Mouse (Mus musculus): ENCODE results near the gene Robo1.
"Not testable (repeated sequence)": the region's sequence is repeated elsewhere in the genome, so short reads cannot be mapped to it uniquely, and the experiment has no call there.

Gene Robo1

DNA sequence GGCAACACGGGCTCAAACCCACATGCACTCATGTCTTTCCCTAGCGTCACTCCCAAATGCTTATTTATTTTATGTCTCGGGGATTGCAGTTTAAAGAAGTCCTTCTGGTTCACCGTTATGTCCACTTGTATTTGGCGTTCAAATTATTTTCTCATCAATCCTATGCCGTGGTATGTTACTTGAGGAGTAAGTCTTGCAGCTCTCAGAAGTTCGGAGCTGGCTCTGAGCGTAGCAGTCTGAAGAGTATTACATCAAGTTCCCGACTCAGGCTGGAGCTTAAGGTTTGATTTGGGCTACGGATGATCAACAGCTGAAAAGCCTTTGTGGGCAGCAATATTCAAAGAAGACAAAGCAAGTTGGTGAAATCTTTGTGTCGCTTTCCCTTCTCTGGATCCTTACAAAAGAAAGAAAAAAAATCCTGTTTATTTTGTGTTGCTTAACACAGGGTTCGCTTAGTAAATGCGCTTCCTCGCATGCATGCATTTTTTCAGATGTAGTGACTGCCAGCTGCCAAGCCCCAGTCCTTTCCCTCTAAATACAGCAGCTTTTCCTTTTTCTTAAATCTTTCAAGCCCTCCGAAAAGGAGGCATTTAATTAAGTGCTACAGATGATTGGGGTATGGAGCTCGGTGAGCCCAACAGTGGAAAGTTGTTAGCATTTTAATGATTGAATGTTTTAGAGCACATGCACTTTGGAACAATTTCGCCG, 136.5 kb downstream of the Robo1 start:
- no peak for DNase-seq (ENCODE audit: low spot score in 2 of 2)

DNA sequence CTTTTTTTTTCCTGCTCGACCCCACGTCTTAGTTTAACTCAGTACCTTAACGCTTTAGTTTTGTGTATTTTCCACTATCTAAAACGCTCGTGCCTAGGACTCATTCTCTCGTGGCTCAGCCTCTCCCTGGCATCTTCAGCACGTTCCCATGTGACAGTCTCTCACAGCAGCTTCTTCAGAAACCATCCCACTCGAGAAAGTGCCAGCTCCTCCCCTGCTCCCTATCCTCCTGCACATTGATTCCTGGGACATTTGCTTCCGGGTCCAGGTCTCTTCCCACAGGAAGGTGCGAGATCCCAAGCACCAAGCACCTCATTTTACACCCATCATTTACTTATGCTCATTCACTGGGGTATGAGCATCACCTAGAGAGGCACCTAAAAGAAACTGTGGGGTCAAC, 150.0 kb downstream of the Robo1 start:
- DNase-seq (ENCODE audit: low spot score in 2 of 2) = no peak

DNA sequence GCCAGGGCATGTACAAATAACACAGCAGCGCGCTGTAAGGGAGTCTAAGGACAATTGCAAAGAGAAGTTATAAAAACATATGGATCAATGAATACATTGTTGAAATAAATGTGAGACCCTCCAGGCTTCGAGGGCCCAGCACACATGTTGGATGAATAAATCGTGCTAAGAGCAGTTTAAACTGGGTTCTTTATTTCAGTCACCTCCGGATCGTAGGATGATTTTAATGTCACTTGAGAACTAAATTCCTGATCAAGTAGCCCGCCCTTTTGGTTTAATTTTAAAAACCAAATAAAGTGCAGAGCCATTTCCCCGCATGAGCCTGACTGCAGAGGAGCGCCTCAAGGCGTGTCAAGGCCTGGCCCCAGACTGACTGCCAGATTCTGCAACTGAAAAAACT, 150.5 kb downstream of the Robo1 start:
- DNase-seq (ENCODE audit: low spot score in 2 of 2) = no peak

DNA sequence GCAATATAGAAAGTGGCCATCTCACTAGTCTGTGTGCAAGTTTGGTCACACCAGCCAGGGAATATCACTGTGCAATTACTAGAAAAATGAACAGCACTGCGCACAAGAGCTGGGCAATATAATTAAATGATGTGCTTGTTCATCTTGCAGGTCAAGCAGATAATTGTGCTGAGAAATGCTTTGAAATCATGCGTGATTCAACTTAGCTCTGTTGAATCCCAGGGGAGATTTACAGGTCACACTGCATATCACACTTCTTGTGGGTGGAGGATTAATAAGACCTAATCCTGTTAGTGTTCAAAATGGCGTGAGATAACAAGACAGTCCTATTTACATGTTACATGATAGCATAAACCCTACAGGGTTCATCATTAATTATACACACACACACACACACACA, 157.6 kb downstream of the Robo1 start:
- no peak for DNase-seq (ENCODE audit: low spot score in 2 of 2)

DNA sequence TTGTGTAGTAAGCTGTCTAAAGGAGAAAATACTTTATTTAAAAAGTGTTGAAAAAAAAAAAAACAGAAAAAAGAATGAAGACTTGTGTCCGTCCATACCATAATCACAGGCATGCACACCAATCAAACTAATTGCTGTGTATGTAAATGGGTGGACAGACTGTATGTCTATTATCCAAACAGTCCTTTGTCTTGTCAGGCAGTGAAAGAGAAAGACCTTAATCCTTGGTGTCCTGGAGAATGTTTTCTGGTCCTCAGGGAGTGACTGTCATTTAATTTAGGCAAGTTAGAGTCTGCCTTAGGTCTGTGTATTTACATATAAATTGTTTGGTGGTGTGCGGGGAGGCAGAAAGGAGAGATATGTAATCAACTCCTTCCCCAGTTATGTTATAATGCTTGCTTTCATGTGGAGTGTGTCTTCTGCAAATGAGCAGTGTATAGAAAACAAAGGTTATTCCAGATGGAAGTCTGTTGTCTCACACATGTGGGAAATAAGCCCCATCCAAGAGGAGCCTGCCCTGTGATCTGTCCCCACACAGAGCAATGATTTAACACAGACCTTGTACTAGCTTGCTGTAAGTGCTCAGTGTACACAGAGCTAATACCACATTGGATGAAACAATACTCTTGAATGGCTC, 162.0 kb downstream of the Robo1 start:
- no peak for DNase-seq (ENCODE audit: low spot score in 2 of 2)

DNA sequence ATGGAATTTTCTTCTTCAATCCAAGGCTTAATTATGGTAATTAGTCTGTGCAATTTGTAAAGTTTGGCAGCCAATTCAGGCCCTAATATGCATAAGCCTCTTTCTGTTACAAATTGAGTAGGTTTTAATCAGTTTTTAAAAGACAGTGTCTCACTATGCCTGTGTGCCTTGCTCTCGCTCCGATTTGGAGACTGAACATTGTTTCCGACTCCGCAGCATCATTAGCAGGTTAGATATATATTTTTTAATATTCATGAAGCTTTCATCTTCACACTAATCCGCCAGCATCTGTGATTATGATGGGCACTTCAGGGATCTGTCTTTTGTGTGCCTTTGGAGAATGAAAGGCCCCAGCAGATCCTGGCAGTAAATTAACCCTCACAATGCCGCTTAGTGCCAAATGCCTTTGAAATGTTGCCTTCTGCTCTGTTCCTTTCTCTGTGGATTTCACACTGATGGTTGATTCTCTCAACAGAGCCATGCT, 202.7 kb downstream of the Robo1 start:
- DNase-seq (ENCODE audit: low spot score in 2 of 2) = no peak

DNA sequence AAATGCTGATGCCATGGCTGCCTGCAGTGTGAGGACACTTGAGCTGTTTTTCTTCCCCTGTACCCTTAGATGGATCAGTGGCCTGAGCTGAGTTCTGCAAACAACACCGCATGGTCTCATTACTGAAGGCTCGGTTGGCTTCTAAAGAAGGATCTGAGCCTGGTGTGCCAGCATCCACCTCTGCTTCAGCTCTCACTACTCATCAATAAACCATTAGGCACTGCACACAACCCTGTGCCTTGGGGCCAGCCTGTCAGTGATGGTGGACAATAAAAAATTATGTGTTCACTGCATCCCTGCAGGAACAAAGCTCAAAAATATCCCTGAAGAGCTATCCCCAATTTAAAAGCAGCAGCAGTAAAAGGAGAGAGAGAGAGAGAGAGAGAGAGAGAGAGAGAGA, 223.2 kb downstream of the Robo1 start:
- DNase-seq (ENCODE audit: low spot score in 2 of 2) = no peak

DNA sequence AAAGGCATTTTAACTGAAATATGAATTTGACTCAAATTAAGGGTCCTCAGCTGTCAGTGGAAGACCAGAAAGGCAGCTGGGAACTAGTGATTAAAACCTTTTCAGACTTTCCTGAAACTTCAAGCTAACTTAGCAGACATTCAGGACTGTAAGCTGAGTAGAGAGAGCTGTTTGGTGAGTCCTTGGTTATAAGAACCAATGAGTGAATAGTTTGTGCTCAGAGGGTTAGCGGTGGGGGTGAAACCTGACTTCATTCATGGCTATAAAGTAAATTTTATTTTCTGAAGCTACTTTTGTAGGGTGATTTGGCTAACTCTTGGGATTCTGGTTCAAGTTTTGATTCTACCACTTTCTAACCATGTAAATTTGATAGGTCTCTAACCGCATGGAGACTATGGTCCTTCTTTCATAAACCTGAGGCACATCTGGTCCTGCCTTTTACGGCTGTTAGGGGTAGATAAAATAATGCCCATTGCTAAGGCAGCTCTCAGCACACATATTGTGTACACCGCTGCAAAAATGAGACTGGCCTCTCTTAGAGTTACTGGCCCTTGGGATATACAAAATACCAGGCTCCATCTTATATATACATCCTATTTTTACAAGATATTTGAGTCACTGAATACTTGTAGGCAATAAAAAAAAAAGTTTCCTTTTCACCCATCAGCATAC, 225.9 kb downstream of the Robo1 start:
- no peak for DNase-seq (ENCODE audit: low spot score in 2 of 2)

DNA sequence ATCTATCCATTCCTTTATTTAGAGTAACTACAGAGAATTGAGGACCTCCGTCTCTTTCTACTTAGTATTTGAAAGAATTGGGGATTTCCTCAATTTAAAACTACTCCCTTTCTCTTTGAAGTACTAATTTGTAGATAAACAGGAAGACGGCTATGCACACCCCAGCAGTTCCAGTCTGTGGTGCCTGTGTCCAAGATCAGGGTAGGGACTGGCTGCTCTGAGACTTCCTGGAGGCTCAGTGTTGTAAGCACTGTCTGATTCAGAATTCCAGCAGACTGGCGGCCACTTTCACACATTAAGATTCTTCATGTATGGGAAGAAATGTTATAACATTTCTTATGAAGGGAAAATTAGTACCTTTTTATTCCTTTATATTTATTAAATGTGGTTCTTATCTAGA, 230.1 kb downstream of the Robo1 start:
- no peak for DNase-seq (ENCODE audit: low spot score in 2 of 2)

DNA sequence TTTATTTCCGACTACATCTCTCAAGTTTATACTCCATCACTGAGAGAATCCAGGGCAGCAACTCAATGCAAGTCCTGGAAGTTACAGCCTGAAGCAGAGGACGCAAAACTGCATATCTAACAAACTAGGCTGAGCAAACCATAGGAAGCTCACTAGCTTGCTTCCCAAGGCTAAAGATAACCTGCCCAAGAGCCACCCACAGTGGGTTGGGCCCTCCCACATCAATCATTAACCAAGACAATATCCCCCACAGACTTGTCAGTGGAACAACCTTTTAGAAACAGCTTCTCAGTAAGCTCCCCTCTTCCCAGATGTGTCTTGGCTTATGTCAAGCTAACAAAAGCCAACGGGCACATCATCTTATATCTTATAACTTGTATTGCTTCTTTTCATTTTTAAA, 235.8 kb downstream of the Robo1 start:
- no peak for DNase-seq (ENCODE audit: low spot score in 2 of 2)

DNA sequence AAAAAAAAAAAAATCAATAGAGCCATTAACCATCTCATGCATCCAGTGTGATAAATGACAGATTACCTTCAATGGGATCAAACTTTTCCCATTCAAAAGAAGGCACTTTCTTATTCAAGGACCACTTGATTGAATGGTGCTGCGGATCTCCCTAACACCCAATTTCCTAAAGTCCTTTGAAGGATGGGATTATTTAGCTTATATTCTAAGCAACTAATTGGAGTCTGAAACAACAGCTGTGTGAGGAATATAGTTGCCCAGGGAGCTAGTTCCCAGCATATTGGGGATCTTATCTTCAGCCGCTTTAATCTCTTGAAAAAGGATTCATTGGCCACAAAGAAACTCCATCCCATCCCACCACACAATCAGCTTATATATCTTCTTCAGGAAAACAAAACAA, 236.8 kb downstream of the Robo1 start:
- no peak for DNase-seq (ENCODE audit: low spot score in 2 of 2)

DNA sequence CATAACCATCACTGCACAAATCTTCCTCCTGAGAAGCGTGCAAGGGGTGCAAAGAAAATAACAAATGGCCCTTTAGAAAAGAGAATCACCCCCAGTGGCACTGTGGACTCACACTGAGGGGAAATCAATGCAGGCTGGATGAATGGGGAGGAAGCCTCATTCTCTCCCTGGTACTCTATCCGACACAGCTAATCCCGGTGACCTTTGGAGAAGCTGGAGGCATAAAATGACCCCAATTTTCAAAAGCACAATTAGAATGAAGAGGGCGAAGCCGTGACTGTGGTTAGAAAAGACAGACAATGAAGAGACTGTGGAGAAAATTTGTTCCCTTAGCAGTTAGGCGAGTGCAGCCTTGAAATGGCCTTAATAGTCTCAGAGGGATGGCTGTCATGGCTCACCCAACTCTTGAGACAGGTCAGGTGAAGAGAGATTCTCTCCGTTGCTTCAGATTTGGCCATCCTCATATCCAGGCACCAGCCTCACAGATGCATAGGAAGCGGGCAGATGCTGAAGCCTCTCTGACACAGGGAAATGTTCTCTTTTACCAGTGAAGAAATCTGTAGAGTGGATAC, 243.7 kb downstream of the Robo1 start:
- DNase-seq (ENCODE audit: low spot score in 2 of 2) = no peak

DNA sequence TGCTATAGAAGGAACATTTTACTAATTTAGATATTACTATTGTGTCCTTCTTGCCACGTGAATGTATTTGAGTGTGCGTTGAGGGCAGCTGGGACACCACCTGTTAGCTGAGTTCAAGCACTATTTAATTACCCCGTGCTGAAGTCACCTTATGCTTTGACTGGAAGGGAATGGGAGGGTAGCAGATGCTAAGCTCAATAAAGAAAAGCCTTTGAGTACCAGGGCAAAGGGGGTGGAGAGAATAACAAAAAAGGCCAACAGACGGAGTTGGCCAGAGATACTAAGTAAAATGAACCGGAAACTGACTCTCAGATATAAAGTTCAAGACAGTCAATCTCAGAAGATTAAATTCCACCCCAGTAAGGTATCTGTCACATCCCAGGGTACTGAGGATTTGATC, 245.6 kb downstream of the Robo1 start:
- no peak for DNase-seq (ENCODE audit: low spot score in 2 of 2)

DNA sequence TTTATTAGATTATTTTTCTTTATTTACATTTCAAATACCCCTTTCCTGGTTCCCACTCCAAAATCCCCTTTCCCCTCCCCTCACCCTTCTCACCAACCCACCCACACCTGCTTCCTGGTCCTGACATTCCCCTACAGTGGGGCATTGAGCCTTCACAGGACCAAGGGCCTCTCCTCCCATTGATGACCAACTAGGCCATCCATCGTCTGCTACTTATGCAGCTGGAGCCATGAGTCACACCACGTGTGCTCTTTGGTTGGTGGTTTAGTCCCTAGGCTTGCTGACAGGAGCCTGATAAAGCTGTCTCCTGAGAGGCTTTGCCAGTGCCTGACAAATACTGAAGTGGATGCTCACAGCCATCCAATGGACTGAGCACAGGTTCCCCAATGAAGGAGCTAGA, 254.0 kb downstream of the Robo1 start:
- DNase-seq (ENCODE audit: low spot score in 2 of 2) = not testable (repeated sequence)

DNA sequence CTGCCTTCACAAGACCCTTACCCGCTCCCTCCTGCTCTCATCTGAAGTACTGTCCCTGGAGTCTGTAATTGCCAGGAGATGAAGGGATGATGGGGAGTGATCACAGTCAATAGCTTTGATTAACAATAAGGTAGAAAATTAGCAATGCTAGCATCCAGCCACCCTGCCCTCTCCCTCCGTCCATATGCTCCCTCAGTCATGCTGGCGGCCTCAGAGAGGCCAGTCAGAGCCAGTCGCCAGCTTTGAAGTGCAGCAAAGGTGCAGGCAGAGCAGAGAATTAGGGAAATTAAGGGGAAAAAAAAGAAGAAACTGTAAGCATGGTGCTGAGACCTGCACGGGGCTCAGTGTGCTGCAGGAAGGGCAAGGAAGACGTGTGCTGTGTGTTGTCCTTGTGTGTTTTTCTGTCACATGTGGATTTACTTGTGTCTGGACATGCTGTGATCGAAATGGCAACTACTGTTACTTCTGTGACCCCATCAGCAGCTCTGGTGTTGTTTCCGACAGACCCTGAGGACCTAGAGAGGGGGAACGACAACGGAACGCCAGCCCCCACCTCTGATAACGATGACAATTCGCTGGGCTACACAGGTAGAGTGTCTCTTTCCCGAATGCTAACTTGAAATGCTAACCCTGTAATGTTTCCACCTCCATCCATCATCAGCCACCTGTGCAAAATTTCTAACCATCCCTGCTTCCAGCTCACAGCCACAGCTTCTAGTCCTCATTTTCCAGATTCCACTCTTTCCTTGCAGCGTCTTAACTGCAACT, 255.3 kb downstream of the Robo1 start:
- no peak for DNase-seq (ENCODE audit: low spot score in 2 of 2)

DNA sequence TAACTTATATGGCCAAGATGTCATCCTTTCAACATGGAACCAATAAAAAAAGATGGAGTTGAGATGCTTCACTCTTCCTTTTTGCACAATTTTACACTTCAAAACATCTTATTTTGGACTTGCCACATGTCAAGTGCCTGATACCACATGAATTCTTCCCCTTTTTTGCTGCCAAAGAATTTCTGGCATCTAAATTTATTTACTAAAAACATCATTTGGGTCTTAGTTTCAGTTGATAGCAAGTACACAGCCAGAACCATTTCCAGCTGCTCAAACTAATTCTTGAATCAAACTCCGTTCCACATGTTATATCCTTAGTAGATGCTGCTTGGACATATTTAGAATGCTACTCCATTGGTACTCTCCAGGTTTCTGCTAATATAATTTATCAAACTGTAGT, 267.1 kb downstream of the Robo1 start:
- DNase-seq (ENCODE audit: low spot score in 2 of 2) = no peak

DNA sequence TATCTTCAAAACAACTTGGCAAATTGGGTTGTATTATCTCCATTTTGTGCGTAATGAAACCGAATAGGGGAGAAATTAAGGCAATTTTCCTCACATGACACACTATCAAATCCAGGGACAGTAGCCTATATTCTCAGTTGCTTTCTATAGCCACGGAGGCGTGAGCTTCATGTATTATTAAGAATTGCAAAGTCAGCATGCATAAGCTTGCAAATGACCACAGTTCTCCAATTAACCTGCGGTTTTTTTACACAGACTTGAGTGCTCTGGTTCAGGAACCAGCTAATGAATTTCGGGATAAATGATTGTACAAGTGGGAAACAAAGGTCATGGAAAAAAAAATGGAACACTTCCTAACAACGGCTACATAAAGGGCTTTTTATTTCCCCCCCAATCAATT, 268.9 kb downstream of the Robo1 start:
- no peak for DNase-seq (ENCODE audit: low spot score in 2 of 2)

DNA sequence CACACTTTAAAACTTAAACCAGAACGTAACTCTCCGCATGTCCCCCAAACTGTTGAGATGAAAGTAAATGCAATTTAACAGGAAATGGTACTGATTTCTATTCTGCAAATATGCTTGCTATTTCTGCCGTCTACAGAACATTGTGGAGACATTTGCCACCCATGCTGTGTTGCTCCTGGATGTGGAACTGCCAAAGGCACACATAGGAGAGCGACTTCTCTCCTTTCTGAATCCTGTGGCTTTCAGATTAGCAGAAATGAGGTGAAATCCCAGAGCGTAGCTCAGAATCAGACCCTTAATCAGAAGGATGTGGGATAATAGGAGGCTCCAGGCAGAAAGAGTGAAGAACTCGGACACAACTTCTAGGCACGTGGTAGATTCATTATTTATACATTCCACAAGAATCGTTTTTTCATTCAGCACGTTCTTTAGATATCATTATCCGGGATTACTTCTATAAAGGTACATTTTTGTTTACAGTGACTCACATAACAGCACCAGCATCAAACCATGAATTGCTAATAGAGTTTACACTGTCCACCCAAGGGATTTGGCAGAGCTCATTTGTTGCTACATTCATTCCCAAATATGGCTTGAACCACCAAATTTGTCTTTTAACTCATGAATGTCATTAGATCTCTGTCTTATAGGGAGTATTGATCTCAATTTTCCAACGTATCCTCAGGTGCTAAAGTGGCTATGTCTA, 276.5 kb downstream of the Robo1 start:
- DNase-seq (ENCODE audit: low spot score in 2 of 2) = no peak

DNA sequence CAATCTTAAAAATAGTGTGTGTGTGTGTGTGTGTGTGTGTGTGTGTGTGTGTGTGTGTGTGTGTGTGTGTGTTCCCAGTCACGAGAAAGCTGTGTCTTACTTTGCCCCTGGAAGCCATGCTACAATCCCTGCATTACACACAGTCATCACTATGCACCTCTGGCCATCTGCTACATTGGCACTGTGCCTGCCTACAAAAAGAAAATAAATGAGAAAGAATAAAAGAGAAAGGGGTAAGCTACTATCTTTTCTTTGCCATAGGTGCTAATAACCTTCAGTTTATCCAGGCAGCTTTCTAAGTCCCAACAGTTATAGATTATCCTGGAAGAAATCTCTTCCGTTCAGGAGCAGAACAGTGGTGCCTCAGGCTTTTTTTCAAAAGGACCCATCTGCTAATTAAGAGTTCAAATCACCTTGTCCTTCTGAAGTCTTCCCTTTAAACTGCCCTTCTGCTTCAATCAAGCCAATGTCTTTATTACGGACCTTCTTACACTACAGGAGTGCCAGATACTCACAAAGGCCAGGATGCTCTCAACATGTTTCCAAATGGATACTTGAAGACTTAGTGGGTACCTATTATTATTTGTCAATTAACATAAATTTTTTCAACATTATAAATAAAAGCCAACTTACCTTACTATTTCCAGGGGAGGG, 277.2 kb downstream of the Robo1 start:
- no peak for DNase-seq (ENCODE audit: low spot score in 2 of 2)

DNA sequence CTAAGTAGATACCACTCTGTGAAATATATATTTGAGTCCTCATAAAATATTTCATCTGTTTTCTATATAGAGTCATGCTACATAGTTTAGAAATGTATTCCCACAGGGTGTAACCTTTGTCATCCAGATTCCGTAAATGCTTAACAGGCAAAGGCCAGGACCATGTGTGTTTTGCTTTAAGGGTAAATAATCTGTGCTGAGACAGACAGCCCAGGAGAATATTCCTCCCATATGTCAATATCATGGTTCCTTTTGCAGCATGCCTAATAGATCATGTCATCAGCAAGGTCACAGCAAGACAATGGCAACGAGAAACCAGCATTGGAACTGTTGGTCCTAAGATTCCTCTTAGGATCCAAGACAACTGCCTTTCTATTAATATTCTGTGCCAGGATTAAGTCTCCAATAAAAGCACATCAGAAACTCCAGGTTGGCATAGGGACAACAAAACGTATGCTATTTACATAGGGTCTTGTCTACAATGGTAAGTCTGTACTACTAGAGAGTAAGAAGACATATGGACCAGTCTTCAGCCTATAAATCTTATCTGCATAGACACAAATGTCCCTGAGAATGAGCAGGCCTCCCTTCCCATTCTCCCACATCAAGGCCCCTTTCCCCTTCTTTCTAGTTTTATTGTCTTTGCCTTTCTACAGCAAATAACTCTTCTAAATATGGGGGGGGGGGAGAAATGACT, 279.4 kb downstream of the Robo1 start:
- no peak for DNase-seq (ENCODE audit: low spot score in 2 of 2)
